16 mouse cellular contexts compared by ENCODE assay signal in genomic region chr11:18396397-18396796, GRCm38 (mm10).
DNase-seq lines count a peak whose midpoint lies in the region; ATAC-seq lines count a peak whose summit lies in the region.
"Had no signal": no experiment of that assay in that cellular context is flagged by ENCODE, and none has a peak within 500 bp of the region (broad histone marks: within the 10 kb centered on the region; RNA-seq: fewer than 3 reads in every experiment).

No protein-coding gene starts in this region.

- DNase-seq in forebrain, embryonic 14.5 days (ENCODE audit: low spot score) = peak; percentile 44
- no peak for DNase-seq in forebrain, embryonic 10.5 days (ENCODE audit: extremely low spot score, low spot score)
- DNase-seq in limb, embryonic 11.5 days (ENCODE audit: low spot score) = peak; percentile 29
- DNase-seq in limb, embryonic 10.5 days (ENCODE audit: low spot score) = no peak
- DNase-seq in cerebellum, adult 11 months = no peak
- DNase-seq in MN1 (ENCODE audit: low spot score) = no peak
- DNase-seq: adrenal gland, postnatal 10 days; cerebellum, postnatal 14 days; thymus, postnatal 14 days had no signal

- no peaks in the 10 kb centered on the region for H3K9me3 ChIP-seq in forebrain, embryonic 14.5 days (replicated peaks; ENCODE audit: control insufficient read depth, low read length)
- H3K9me3 ChIP-seq in forebrain, embryonic 10.5 days = no peaks in the 10 kb centered on the region
- H3K9me3 ChIP-seq in limb, embryonic 11.5 days (ENCODE audit: control insufficient read depth, low read length) = no peaks in the 10 kb centered on the region
- H3K9me3 ChIP-seq in limb, embryonic 10.5 days (replicated peaks) = no peaks in the 10 kb centered on the region
- no peaks in the 10 kb centered on the region for H3K9me3 ChIP-seq in hindbrain, embryonic 13.5 days
- no peaks in the 10 kb centered on the region for H3K9me3 ChIP-seq in neural tube, embryonic 15.5 days (replicated peaks)
- H3K9me3 ChIP-seq: heart, embryonic 15.5 days; stomach, embryonic 15.5 days had no signal

- no peaks in the 10 kb centered on the region for H3K27me3 ChIP-seq in forebrain, embryonic 14.5 days (replicated peaks; ENCODE audit: control insufficient read depth, insufficient read depth, low read length)
- no peaks in the 10 kb centered on the region for H3K27me3 ChIP-seq in forebrain, embryonic 10.5 days (ENCODE audit: poor library complexity, severe bottlenecking)
- H3K27me3 ChIP-seq in limb, embryonic 11.5 days (ENCODE audit: control insufficient read depth, insufficient read depth, low read length) = no peaks in the 10 kb centered on the region
- H3K27me3 ChIP-seq in limb, embryonic 10.5 days (ENCODE audit: low read depth, poor library complexity, severe bottlenecking) = no peaks in the 10 kb centered on the region
- no peaks in the 10 kb centered on the region for H3K27me3 ChIP-seq in hindbrain, embryonic 13.5 days
- no peaks in the 10 kb centered on the region for H3K27me3 ChIP-seq in neural tube, embryonic 15.5 days (replicated peaks)
- H3K27me3 ChIP-seq: heart, embryonic 15.5 days; megakaryocyte, embryonic 14.5 days; stomach, embryonic 15.5 days had no signal

- no peak overlapping the region for H3K27ac ChIP-seq in forebrain, embryonic 14.5 days (ENCODE audit: low read depth, low read length)
- no peak overlapping the region for H3K27ac ChIP-seq in forebrain, embryonic 10.5 days
- H3K27ac ChIP-seq in limb, embryonic 11.5 days (replicated peaks; ENCODE audit: low read depth, low read length) = no peak overlapping the region
- no peak overlapping the region for H3K27ac ChIP-seq in limb, embryonic 10.5 days
- H3K27ac ChIP-seq in hindbrain, embryonic 13.5 days = peak overlapping the region; percentile 63; the same call in 1 of the 2 replicates
- no peak overlapping the region for H3K27ac ChIP-seq in neural tube, embryonic 15.5 days (replicated peaks)
- H3K27ac ChIP-seq: heart, embryonic 15.5 days; layer of hippocampus, adult 2 months; stomach, embryonic 15.5 days had no signal

- H3K4me2 ChIP-seq in forebrain, embryonic 14.5 days (ENCODE audit: low read length) = no peak overlapping the region
- H3K4me2 ChIP-seq in limb, embryonic 11.5 days (ENCODE audit: low read depth, severe bottlenecking) = no peak overlapping the region
- no peak overlapping the region for H3K4me2 ChIP-seq in hindbrain, embryonic 13.5 days
- H3K4me2 ChIP-seq in neural tube, embryonic 15.5 days = no peak overlapping the region
- H3K4me2 ChIP-seq: heart, embryonic 15.5 days; liver, embryonic 11.5 days; stomach, embryonic 15.5 days had no signal

- peak; percentile 23; the same call in 1 of the 2 replicates for ATAC-seq in forebrain, embryonic 14.5 days
- no peak for ATAC-seq in limb, embryonic 11.5 days (ENCODE audit: insufficient number of reproducible peaks, low FRiP score, low TSS enrichment, low read depth)
- ATAC-seq in hindbrain, embryonic 13.5 days (ENCODE audit: low FRiP score) = peak; percentile 73
- peak; percentile 50; the same call in 1 of the 2 replicates for ATAC-seq in neural tube, embryonic 15.5 days (ENCODE audit: low FRiP score)

- H3K36me3 ChIP-seq in forebrain, embryonic 14.5 days (ENCODE audit: control insufficient read depth, insufficient read depth, low read length) = no peaks in the 10 kb centered on the region
- no peaks in the 10 kb centered on the region for H3K36me3 ChIP-seq in forebrain, embryonic 10.5 days (replicated peaks)
- no peaks in the 10 kb centered on the region for H3K36me3 ChIP-seq in limb, embryonic 11.5 days (ENCODE audit: control insufficient read depth, insufficient read depth, low read length)
- H3K36me3 ChIP-seq in limb, embryonic 10.5 days = no peaks in the 10 kb centered on the region
- H3K36me3 ChIP-seq in hindbrain, embryonic 13.5 days = no peaks in the 10 kb centered on the region
- no peaks in the 10 kb centered on the region for H3K36me3 ChIP-seq in neural tube, embryonic 15.5 days
- H3K36me3 ChIP-seq: heart, embryonic 15.5 days; stomach, embryonic 15.5 days had no signal

- H3K9ac ChIP-seq in forebrain, embryonic 14.5 days (ENCODE audit: low read length) = no peak overlapping the region
- no peak overlapping the region for H3K9ac ChIP-seq in limb, embryonic 11.5 days (ENCODE audit: low read length)
- no peak overlapping the region for H3K9ac ChIP-seq in hindbrain, embryonic 13.5 days
- no peak overlapping the region for H3K9ac ChIP-seq in neural tube, embryonic 15.5 days (replicated peaks)
- H3K9ac ChIP-seq: heart, embryonic 15.5 days; stomach, embryonic 15.5 days had no signal

- H3K4me1 ChIP-seq in forebrain, embryonic 14.5 days (ENCODE audit: control insufficient read depth, insufficient read depth, low read length) = no peaks in the 10 kb centered on the region
- no peaks in the 10 kb centered on the region for H3K4me1 ChIP-seq in forebrain, embryonic 10.5 days
- peaks cover 3% of the 10 kb centered on the region; the same call in 1 of the 2 replicates for H3K4me1 ChIP-seq in limb, embryonic 11.5 days (ENCODE audit: control insufficient read depth, insufficient read depth, low read length)
- peaks cover 8% of the 10 kb centered on the region for H3K4me1 ChIP-seq in limb, embryonic 10.5 days
- H3K4me1 ChIP-seq in hindbrain, embryonic 13.5 days (replicated peaks) = peaks cover 9% of the 10 kb centered on the region
- H3K4me1 ChIP-seq in neural tube, embryonic 15.5 days = 0 out of 2 replicates have a peak, but pooled peaks cover 6% of the 10 kb centered on the region
- H3K4me1 ChIP-seq: heart, embryonic 15.5 days; megakaryocyte, embryonic 14.5 days; stomach, embryonic 15.5 days had no signal

- H3K4me3 ChIP-seq in forebrain, embryonic 14.5 days (ENCODE audit: low read depth, low read length) = no peak overlapping the region
- no peak overlapping the region for H3K4me3 ChIP-seq in forebrain, embryonic 10.5 days
- no peak overlapping the region for H3K4me3 ChIP-seq in limb, embryonic 11.5 days (ENCODE audit: low read depth, low read length)
- H3K4me3 ChIP-seq in limb, embryonic 10.5 days = no peak overlapping the region
- no peak overlapping the region for H3K4me3 ChIP-seq in hindbrain, embryonic 13.5 days
- no peak overlapping the region for H3K4me3 ChIP-seq in neural tube, embryonic 15.5 days (replicated peaks)
- H3K4me3 ChIP-seq: heart, embryonic 15.5 days; layer of hippocampus, adult 2 months; megakaryocyte, embryonic 14.5 days; stomach, embryonic 15.5 days had no signal

- WGBS in forebrain, embryonic 14.5 days = 83% methylated on average over 6 of the region's 6 CpGs
- WGBS in forebrain, embryonic 10.5 days = 88% methylated on average over 6 of the region's 6 CpGs
- WGBS in limb, embryonic 11.5 days = 32% methylated on average over 6 of the region's 6 CpGs
- WGBS in limb, embryonic 10.5 days = 47% methylated on average over 6 of the region's 6 CpGs
- WGBS in hindbrain, embryonic 13.5 days = 34% methylated on average over 6 of the region's 6 CpGs
- WGBS in neural tube, embryonic 15.5 days = 20% methylated on average over 6 of the region's 6 CpGs

Comparison
In these comparisons a context has a peak if more than half of its experiments do, and no peak if none do; other contexts are left out.
1. DNase-seq: peak in forebrain, embryonic 14.5 days (single experiment) and limb, embryonic 11.5 days (single experiment); none in forebrain, embryonic 10.5 days (single experiment), limb, embryonic 10.5 days (single experiment), cerebellum, adult 11 months (single experiment) and MN1 (single experiment).